Mouse (Mus musculus) forebrain, embryonic 11.5 days (tissue): ENCODE measurements around the gene Plpp3. TPM values are rescaled to one million over a fixed set of nuclear protein-coding genes. Genes with fewer than 3 reads are reported as not detected.
A peak's percentile ranks its signal among the peaks of the same experiment; 100 is the strongest.

Source experiments
- ATAC-seq: fragments of 200-750 bp; cut with Nextera tagmentation; replicated peaks from 2 replicates; pipeline ENCODE4 v1.8.0; 2017; ENCODE audit warnings: moderate TSS enrichment; ENCODE audit not compliant: low FRiP score
- DNase-seq: peaks from one replicate; pipeline ENCODE4 v3.0.0-alpha.2; 2017; ENCODE audit warnings: low spot score
- H3K27ac ChIP-seq: fragments of 300-500 bp; sonication (generic); 2 replicates; pipeline ENCODE4 v1.5.1; 2014; ENCODE audit warnings: low read depth, low read length
- H3K27me3 ChIP-seq: fragments of 300-500 bp; sonication (generic); 2 replicates; pipeline ENCODE4 v1.6.1; 2014; ENCODE audit warnings: mild to moderate bottlenecking, low read length, mixed read lengths; ENCODE audit not compliant: control insufficient read depth, insufficient read depth
- H3K36me3 ChIP-seq: fragments of 300-500 bp; sonication (generic); 2 replicates; pipeline ENCODE4 v1.6.1; 2014; ENCODE audit warnings: mild to moderate bottlenecking, low read length, moderate library complexity, mixed read lengths; ENCODE audit not compliant: control insufficient read depth, insufficient read depth
- H3K4me1 ChIP-seq: fragments of 300-500 bp; sonication (generic); replicated peaks from 2 replicates; pipeline ENCODE4 v1.6.1; 2014; ENCODE audit warnings: low read length, mixed read lengths; ENCODE audit not compliant: control insufficient read depth, insufficient read depth
- H3K4me2 ChIP-seq: fragments of 300-500 bp; sonication (generic); 2 replicates; pipeline ENCODE4 v1.6.1; 2014; ENCODE audit warnings: low read depth, mild to moderate bottlenecking, low read length, moderate library complexity, mixed read lengths; ENCODE audit not compliant: severe bottlenecking
- H3K4me3 ChIP-seq: fragments of 300-500 bp; sonication (generic); 2 replicates; pipeline ENCODE4 v1.5.1; 2014; ENCODE audit warnings: low read depth, low read length
- H3K9ac ChIP-seq: fragments of 300-500 bp; sonication (generic); 2 replicates; pipeline ENCODE4 v1.6.1; 2014; ENCODE audit warnings: low read length
- H3K9me3 ChIP-seq: fragments of 300-500 bp; sonication (generic); 2 replicates; pipeline ENCODE4 v1.6.1; 2016; ENCODE audit warnings: low read length, mixed read lengths; ENCODE audit not compliant: control insufficient read depth
- WGBS: fragments of 180-500 bp; shearing (Covaris S2); extraction: QIAGEN DNeasy Blood & Tissue Kit; methylation state at CpG from one replicate; pipeline ENCODE4 v1.1.7; 2014; 5-methylcytosine and 5-hydroxymethylcytosine counted together
- polyA plus RNA-seq: library from polyadenylated mRNA; unstranded; fragments of >200 nt; fragmentation: Nextera tagmentation; extraction: Ambion mirVana; gene quantifications from 2 replicates; pipeline ENCODE4 v1.2.1, GENCODE M21; 2014

The Plpp3 gene
- polyA plus RNA-seq, 1 experiment from 2014 or later, result 71.6 TPM

DNA sequence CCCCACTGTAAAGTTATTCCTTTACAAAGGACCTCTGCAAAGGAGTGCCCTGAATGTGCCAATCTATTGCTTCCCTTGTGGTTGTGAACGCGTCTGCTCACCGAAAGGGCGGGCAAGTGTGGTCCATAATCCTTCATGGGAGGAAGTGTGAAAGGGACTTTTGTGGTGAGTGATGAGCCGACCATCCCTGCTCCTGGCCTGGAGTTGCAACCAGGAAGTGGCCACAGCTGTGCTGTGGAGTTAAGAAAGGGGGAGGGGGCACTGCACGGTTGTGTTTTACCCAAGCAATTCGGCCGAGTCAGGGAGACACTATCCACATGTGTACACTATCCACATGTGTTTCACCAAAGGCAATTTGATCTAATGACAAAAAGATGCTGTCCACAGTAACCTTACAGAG lies 49.8 kb downstream of the Plpp3 start:
- no peak overlapping the region for H3K9ac ChIP-seq
- 0 out of 2 replicates have a peak overlapping the region, but pooled peaks have one; percentile 14 for H3K27ac ChIP-seq
- H3K4me3 ChIP-seq, result no peak overlapping the region
- no peak for ATAC-seq
- no peaks in the 10 kb centered on the region; the same call in 1 of the 2 replicates for H3K4me1 ChIP-seq
- peaks cover 5% of the 10 kb centered on the region; the same call in 1 of the 2 replicates for H3K36me3 ChIP-seq
- H3K27me3 ChIP-seq, result no peaks in the 10 kb centered on the region
- WGBS, result 64% methylated on average over 8 of the region's 8 CpGs
- DNase-seq, result no peak
- H3K9me3 ChIP-seq, result no peaks in the 10 kb centered on the region
- no peak overlapping the region for H3K4me2 ChIP-seq

DNA sequence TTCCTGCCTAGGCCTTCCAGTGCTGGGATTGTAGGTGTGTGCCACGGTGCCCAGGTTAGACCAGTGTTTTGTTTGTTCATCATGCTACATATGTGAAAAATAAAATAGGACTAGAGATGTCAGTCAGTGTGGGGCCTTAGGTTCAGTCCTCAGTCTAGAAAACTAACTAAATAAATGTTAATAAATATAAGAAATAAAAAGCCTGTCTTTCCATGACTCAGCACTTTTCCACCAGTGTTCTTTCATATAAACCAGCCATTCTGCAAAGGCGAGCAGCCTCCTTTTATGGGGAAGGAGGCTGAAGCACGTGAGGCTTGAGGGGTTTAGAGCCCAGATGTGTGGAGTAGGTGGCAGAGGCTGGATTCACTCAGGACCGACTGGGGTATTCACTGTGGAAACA lies 50.5 kb downstream of the Plpp3 start:
- Histone ChIP-seq H3K4me1 (no peaks in the 10 kb centered on the region; the same call in 1 of the 2 replicates), H3K27ac (no peak overlapping the region), H3K9ac (no peak overlapping the region), H3K9me3 (no peaks in the 10 kb centered on the region), H3K4me3 (no peak overlapping the region), H3K27me3 (no peaks in the 10 kb centered on the region), H3K4me2 (no peak overlapping the region), H3K36me3 (peaks cover 5% of the 10 kb centered on the region; the same call in 1 of the 2 replicates)
- 92% methylated on average over 4 of the region's 4 CpGs for WGBS
- no peak for DNase-seq
- ATAC-seq, result no peak

DNA sequence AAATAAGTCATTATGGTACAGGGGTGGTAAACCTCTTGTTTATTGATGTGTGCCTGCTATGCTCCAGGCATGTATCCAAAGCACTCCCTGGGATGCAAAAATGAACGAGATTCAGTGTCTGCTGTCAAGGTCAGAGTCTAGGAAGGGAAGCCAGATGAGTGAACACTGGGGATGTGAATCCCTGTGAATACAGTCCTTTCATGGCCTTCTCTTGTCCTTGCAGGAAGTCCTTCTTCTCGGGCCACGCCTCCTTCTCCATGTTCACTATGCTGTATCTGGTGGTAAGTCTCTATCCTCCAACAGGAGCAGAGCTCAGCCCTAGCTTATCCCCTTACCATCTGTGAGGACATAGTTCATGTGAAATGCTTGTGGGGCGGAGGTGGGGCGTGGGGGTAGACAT lies 51.8 kb downstream of the Plpp3 start:
- Histone ChIP-seq H3K36me3 (peaks cover 8% of the 10 kb centered on the region; the same call in 1 of the 2 replicates), H3K4me2 (no peak overlapping the region), H3K4me1 (no peaks in the 10 kb centered on the region; the same call in 1 of the 2 replicates), H3K27ac (no peak overlapping the region), H3K9ac (no peak overlapping the region), H3K27me3 (no peaks in the 10 kb centered on the region), H3K4me3 (no peak overlapping the region), H3K9me3 (no peaks in the 10 kb centered on the region)
- DNase-seq, result no peak
- 94% methylated on average over 5 of the region's 5 CpGs for WGBS
- no peak for ATAC-seq

DNA sequence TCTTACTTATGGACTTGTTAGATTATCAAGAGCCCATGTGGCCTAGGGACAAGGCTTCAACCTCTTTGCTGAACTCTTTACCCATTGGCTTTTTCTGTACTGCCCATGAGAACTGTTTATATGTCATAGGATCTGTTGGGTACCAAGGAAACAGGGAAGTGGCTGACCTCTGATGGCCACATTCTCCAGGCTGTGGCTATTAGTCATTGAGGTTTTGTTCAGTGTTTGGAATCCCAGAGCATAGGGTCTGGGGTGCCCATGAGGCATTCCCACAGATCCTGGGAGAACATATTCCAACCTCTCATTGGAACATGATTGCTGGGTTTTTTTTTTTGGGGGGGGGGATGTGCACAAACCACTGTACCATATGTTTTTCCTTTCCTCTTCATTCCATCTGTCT lies 56.2 kb downstream of the Plpp3 start:
- peaks cover 8% of the 10 kb centered on the region; the same call in 1 of the 2 replicates for H3K36me3 ChIP-seq

DNA sequence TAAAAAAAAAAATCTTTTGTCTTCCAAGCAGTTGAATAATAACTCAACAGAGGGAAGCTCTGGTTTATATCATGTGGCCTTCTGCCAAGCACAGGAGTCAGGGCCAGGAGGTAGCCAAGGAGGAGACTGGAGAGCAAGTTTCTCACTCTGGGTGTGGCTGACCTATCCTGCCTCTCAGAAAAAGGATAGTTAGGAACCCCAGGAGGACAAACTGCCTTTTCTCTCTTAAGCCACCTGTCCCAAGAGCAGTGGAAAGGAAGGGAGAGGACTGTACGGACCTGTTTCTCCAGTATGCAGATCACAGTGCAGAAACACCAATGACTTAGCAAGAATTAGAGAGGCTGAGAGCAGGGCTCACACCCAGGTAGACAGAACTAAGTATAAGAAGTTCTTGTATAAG lies 57.3 kb downstream of the Plpp3 start:
- Histone ChIP-seq H3K9me3 (no peaks in the 10 kb centered on the region), H3K4me1 (no peaks in the 10 kb centered on the region; the same call in 1 of the 2 replicates), H3K36me3 (peaks cover 6% of the 10 kb centered on the region; the same call in 1 of the 2 replicates), H3K27ac (no peak overlapping the region), H3K4me3 (no peak overlapping the region), H3K27me3 (no peaks in the 10 kb centered on the region), H3K9ac (no peak overlapping the region), H3K4me2 (no peak overlapping the region)
- WGBS, result 69% methylated on average over 1 of the region's 1 CpGs
- DNase-seq, result no peak
- no peak for ATAC-seq

More for the DNA sequence above, 56.2 kb downstream of the Plpp3 start:
- Histone ChIP-seq H3K4me2 (no peak overlapping the region), H3K4me3 (no peak overlapping the region), H3K27ac (no peak overlapping the region), H3K9ac (no peak overlapping the region), H3K27me3 (no peaks in the 10 kb centered on the region), H3K9me3 (no peaks in the 10 kb centered on the region), H3K4me1 (no peaks in the 10 kb centered on the region; the same call in 1 of the 2 replicates)
- ATAC-seq, result no peak
- no peak for DNase-seq

DNA sequence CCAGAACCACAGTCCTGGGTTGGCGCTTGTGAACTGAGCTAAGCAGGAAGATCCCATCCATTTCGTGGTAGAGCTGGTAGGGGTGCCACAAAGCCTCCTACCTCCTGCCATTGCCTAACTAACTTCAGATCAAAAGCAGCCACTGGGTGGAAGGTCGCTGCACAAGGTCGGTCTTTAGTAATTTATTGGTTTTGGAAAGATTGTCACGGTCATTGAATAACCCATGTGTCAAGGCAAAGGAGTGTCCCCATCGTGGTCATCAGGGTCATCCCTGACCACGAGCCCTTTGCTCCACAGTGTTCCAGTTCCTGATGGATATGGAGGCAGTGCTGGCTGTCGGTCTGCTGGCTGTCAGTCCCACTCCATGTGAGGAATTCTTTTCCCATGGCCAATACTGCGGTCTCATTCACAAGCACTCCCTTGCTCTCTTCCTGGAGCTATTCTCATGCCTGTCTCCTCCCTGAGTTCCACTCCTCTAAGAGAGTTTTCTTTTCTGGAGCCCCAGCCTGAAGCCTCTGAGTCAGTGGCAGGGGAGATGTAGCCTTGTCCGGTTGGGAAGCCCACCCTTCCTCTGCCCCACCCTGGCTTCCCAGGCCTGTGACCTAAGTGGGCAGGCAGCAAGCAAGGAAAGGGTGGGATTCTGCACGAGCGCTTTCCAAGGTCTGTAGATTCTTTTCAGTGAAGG lies 58.7 kb downstream of the Plpp3 start:
- H3K9ac ChIP-seq, result no peak overlapping the region
- H3K36me3 ChIP-seq, result peaks cover 3% of the 10 kb centered on the region; the same call in 1 of the 2 replicates
- DNase-seq (no peak), ATAC-seq (no peak)
- H3K4me3 ChIP-seq, result no peak overlapping the region
- no peak overlapping the region for H3K4me2 ChIP-seq
- no peaks in the 10 kb centered on the region; the same call in 1 of the 2 replicates for H3K4me1 ChIP-seq
- H3K27me3 ChIP-seq, result no peaks in the 10 kb centered on the region
- no peaks in the 10 kb centered on the region for H3K9me3 ChIP-seq
- no peak overlapping the region for H3K27ac ChIP-seq
- WGBS, result 83% methylated on average over 12 of the region's 12 CpGs

DNA sequence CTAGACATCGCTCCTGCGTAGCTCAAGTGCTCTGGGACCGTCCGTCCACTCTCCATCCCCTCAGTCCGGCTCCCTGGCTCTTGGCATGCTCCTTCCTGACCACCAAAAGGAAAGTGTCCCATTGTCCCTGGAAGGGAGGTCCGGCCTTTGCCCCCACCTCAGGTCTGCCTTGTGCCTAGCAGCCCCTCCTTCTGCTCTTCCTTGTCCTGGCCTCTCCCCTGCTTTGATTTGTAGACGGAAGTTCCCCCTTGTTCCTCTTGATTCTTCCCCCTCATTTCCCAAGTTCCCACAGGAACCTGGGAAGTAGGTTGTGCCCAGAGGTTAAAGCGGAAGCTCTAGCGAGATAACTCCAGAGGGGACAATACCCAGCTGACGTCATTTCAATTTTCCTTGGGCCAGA lies 61.1 kb downstream of the Plpp3 start:
- ATAC-seq (no peak), DNase-seq (no peak)
- WGBS, result 82% methylated on average over 10 of the region's 10 CpGs
- no peaks in the 10 kb centered on the region for H3K27me3 ChIP-seq
- H3K4me1 ChIP-seq, result no peaks in the 10 kb centered on the region
- H3K4me3 ChIP-seq, result no peak overlapping the region
- H3K36me3 ChIP-seq, result peaks cover 8% of the 10 kb centered on the region; the same call in 1 of the 2 replicates
- H3K9ac ChIP-seq, result no peak overlapping the region
- H3K9me3 ChIP-seq, result no peaks in the 10 kb centered on the region
- no peak overlapping the region for H3K27ac ChIP-seq
- H3K4me2 ChIP-seq, result no peak overlapping the region

DNA sequence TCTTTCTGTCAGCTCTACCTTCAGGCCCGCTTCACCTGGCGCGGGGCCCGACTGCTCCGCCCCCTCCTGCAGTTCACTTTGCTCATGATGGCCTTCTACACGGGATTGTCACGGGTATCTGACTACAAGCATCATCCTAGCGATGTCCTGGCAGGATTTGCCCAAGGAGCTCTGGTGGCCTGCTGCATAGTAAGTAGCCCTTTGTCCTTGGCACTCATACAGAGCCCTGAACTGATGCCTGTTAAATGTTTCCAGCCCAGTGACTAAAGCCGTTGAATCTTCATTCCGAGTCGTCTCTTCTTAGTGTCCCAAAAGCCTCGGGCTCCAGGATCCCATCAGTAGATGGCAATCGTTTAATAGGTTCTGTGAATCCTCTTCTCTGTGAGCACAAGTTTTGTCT lies 62.2 kb downstream of the Plpp3 start:
- H3K4me3 ChIP-seq, result no peak overlapping the region
- H3K36me3 ChIP-seq, result peaks cover 7% of the 10 kb centered on the region; the same call in 1 of the 2 replicates
- no peak overlapping the region for H3K27ac ChIP-seq
- ATAC-seq, result no peak
- DNase-seq, result no peak
- H3K27me3 ChIP-seq, result no peaks in the 10 kb centered on the region
- H3K9me3 ChIP-seq, result no peaks in the 10 kb centered on the region
- H3K4me1 ChIP-seq, result no peaks in the 10 kb centered on the region
- no peak overlapping the region for H3K4me2 ChIP-seq
- WGBS, result 77% methylated on average over 13 of the region's 13 CpGs
- H3K9ac ChIP-seq, result no peak overlapping the region

DNA sequence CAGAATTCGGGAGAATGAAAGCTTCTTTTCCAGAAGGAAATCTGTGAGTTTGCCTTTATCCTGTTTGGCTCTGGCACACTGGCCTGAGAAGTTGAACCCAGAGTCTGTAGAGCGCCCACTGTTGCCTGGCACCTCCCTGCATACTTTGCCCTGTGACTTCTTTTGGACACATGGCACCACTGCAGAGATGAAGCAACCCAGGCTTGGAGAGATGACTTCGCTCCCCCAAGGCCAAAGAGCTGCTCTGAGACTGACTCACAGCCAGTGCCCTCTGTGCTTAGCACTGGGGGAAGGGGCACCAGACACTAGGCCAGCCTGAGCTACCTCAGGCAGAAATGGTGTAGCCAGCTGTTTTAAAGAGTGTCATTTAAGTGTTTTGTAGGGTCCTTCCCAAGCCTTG lies 63.7 kb downstream of the Plpp3 start:
- Histone ChIP-seq H3K27ac (no peak overlapping the region), H3K27me3 (no peaks in the 10 kb centered on the region), H3K36me3 (0 out of 2 replicates have a peak, but pooled peaks cover 7% of the 10 kb centered on the region), H3K4me3 (no peak overlapping the region), H3K9ac (no peak overlapping the region), H3K4me2 (no peak overlapping the region), H3K9me3 (no peaks in the 10 kb centered on the region), H3K4me1 (no peaks in the 10 kb centered on the region)
- DNase-seq (no peak), ATAC-seq (no peak)
- WGBS, result 97% methylated on average over 3 of the region's 3 CpGs
